Mouse (Mus musculus): ENCODE data around the gene Creb3l2. TPM values are rescaled to one million over a fixed set of nuclear protein-coding genes. Genes with fewer than 3 reads are reported as not detected.
"Not testable (repeated sequence)": the region's sequence is repeated elsewhere in the genome, so short reads cannot be mapped to it uniquely, and the experiment has no call there.

Gene Creb3l2
- 10 to 100 TPM; 21.8 to 23.8 (median 23.2) TPM for total RNA-seq (2022)

- peak; percentile 99 for DNase-seq (ENCODE audit: low spot score)
Measured at GRCm38 (mm10) chr6:37442041-37442667, at the start of gene Creb3l2. Gene Creb3l2 (minus strand): TSS chr6:37442146.

GRCm38 (mm10) chr6:37486502-37486901 is 44.6 kb upstream of the Creb3l2 start:
- DNase-seq (ENCODE audit: low spot score): no peak

GRCm38 (mm10) chr6:37484588-37485070 is 42.7 kb upstream of the Creb3l2 start:
- DNase-seq (ENCODE audit: low spot score): no peak

GRCm38 (mm10) chr6:37483262-37483661 is 41.3 kb upstream of the Creb3l2 start:
- no peak for DNase-seq (ENCODE audit: low spot score)

GRCm38 (mm10) chr6:37481147-37481546 is 39.2 kb upstream of the Creb3l2 start:
- DNase-seq (ENCODE audit: low spot score): no peak

- DNase-seq (ENCODE audit: low spot score): no peak
Measured at GRCm38 (mm10) chr6:37480008-37480407, 38.1 kb upstream of the Creb3l2 start.

GRCm38 (mm10) chr6:37478481-37478880 is 36.5 kb upstream of the Creb3l2 start:
- no peak for DNase-seq (ENCODE audit: low spot score)

GRCm38 (mm10) chr6:37473674-37474342 is 31.9 kb upstream of the Creb3l2 start:
- DNase-seq (ENCODE audit: low spot score): peak; percentile 19

GRCm38 (mm10) chr6:37470216-37470615 is 28.3 kb upstream of the Creb3l2 start:
- no peak for DNase-seq (ENCODE audit: low spot score)

GRCm38 (mm10) chr6:37465847-37466246 is 23.9 kb upstream of the Creb3l2 start:
- no peak for DNase-seq (ENCODE audit: low spot score)

- DNase-seq (ENCODE audit: low spot score): no peak
Measured at GRCm38 (mm10) chr6:37465356-37465755, 23.4 kb upstream of the Creb3l2 start.

- DNase-seq (ENCODE audit: low spot score): no peak
Measured at GRCm38 (mm10) chr6:37464585-37464984, 22.6 kb upstream of the Creb3l2 start.

GRCm38 (mm10) chr6:37463517-37464482 is 21.9 kb upstream of the Creb3l2 start:
- DNase-seq (ENCODE audit: low spot score): peak; percentile 60

GRCm38 (mm10) chr6:37460681-37461080 is 18.7 kb upstream of the Creb3l2 start:
- DNase-seq (ENCODE audit: low spot score): no peak

GRCm38 (mm10) chr6:37459656-37460055 is 17.7 kb upstream of the Creb3l2 start:
- DNase-seq (ENCODE audit: low spot score): not testable (repeated sequence)

GRCm38 (mm10) chr6:37457990-37458655 is 16.2 kb upstream of the Creb3l2 start:
- no peak for DNase-seq (ENCODE audit: low spot score)

- DNase-seq (ENCODE audit: low spot score): no peak
Measured at GRCm38 (mm10) chr6:37455540-37455939, 13.6 kb upstream of the Creb3l2 start.

- no peak for DNase-seq (ENCODE audit: low spot score)
Measured at GRCm38 (mm10) chr6:37453047-37453446, 11.1 kb upstream of the Creb3l2 start.

- DNase-seq (ENCODE audit: low spot score): no peak
Measured at GRCm38 (mm10) chr6:37451664-37452063, 9.7 kb upstream of the Creb3l2 start.

GRCm38 (mm10) chr6:37447704-37448466 is 5.9 kb upstream of the Creb3l2 start:
- peak; percentile 80 for DNase-seq (ENCODE audit: low spot score)

- no peak for DNase-seq (ENCODE audit: low spot score)
Measured at GRCm38 (mm10) chr6:37442781-37443180, 835 bp upstream of the Creb3l2 start.
